Mouse (Mus musculus): Measurements from ENCODE around the gene Hist2h2ab. TPM values are rescaled to one million over a fixed set of nuclear protein-coding genes. Genes with fewer than 3 reads are reported as not detected.
"Not testable (repeated sequence)": the region's sequence is repeated elsewhere in the genome, so short reads cannot be mapped to it uniquely, and the experiment has no call there.

Gene Hist2h2ab
- polyA plus RNA-seq, 1 experiment: 1.2 TPM

DNA sequence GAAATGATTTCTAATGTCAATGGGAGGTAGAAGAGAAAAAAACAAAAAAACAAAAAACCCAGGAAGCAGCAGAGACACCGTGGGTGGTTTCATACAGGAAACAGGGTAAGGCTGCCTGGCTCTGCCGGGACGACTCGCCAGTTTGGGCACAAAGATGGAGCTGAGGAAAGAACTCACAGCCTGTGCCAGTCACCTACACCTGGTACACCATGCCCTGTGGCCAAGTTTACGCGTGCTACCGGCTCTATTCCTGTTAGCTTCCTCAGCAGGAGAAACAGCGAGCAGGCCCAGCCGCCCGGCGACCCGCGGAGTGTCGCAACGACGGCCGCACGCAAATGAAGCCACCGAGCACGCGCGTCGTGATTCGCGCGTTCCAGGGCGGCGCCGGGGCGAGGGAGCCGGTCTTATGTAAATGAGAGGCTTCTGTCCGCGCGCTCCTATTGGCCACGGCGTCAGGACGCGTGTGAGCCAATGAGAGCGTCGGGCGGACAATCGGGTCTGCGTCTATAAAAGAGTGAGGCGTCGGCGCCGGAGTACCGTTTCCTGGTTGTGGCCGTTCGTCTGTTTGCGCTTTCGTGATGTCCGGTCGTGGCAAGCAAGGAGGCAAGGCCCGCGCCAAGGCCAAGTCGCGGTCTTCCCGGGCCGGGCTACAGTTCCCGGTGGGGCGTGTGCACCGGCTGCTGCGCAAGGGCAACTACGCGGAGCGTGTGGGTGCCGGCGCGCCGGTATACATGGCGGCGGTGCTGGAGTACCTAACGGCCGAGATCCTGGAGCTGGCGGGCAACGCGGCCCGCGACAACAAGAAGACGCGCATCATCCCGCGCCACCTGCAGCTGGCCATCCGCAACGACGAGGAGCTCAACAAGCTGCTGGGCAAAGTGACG is 25.6 kb downstream of the Hist2h2ab start, which contains the start of gene Hist2h2aa1:
Gene Hist2h2aa1, plus strand, starts transcription at position 495 of the 884 bp plus-strand sequence.
- peak; percentile 96 for TF ChIP-seq POLR2A (IDR thresholded peaks at IDR 0.05; ENCODE audit: borderline replicate concordance, extremely low read depth, low read depth, low read length)
- under 1% methylated on average over 45 of the region's 88 CpGs for WGBS
- peak; percentile 90 for DNase-seq
- peak within 1 kb of the TSS; percentile 91 for H3K4me3 ChIP-seq (replicated peaks; ENCODE audit: extremely low read depth, low read depth, low read length)
- H3K4me1 ChIP-seq (ENCODE audit: control insufficient read depth, insufficient read depth, low read length): peaks cover 13% of the 10 kb centered on the region

DNA sequence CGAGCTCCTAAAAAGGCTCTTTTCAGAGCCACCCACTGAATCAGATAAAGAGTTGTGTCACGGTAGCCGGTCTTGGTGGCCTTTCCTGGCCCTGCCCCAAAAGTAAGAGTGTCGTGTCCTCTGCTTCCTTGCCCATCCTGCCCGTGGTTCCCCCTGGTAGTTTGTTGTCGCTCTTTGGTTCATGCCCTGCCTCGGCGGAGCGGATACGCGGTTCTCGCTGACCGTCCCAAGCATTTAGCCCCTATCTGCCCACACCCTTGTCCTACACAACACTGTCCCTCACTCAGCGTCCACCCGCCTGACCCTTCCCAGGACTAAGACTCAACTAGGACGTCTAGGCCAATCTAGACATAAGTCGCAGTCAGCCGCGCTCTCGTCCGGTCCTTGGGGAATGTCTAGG is 26.4 kb downstream of the Hist2h2ab start:
- DNase-seq: not testable (repeated sequence)
- Histone ChIP-seq H3K4me1 (ENCODE audit: control insufficient read depth, insufficient read depth, low read length) (peaks cover 13% of the 10 kb centered on the region), H3K4me3 (replicated peaks; ENCODE audit: extremely low read depth, low read depth, low read length) (peak overlapping the region; percentile 56)
- 0% methylated on average over 12 of the region's 21 CpGs for WGBS
- TF ChIP-seq POLR2A (IDR thresholded peaks at IDR 0.05; ENCODE audit: borderline replicate concordance, extremely low read depth, low read depth, low read length): peak; percentile 28; the same call in 1 of the 2 replicates

DNA sequence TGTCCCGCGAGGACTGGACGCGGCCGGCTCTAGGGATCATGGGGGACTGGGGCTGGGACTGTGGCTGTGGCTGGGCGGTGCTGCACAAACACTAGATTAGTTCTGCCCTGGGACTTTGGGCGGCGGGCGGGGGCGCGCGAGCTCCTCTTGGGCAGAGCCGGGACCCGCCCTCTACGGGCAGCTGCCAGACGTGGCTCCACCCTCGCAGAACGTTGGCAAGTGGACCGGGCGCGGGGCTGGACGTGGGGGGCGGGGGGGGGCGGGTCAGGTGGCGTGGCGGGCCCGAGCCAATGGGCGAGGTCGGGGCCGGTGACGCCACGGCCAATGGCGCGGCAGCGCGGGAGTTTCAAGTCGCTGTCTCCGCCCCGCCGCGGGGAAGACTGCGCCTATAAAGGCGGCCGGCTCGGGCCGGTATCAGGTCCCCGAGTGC is 26.8 kb downstream of the Hist2h2ab start, which contains the start of gene Hist2h3c1:
Gene Hist2h3c1, plus strand, starts transcription at position 259 of the 430 bp plus-strand sequence.
- not testable (repeated sequence) for DNase-seq

DNA sequence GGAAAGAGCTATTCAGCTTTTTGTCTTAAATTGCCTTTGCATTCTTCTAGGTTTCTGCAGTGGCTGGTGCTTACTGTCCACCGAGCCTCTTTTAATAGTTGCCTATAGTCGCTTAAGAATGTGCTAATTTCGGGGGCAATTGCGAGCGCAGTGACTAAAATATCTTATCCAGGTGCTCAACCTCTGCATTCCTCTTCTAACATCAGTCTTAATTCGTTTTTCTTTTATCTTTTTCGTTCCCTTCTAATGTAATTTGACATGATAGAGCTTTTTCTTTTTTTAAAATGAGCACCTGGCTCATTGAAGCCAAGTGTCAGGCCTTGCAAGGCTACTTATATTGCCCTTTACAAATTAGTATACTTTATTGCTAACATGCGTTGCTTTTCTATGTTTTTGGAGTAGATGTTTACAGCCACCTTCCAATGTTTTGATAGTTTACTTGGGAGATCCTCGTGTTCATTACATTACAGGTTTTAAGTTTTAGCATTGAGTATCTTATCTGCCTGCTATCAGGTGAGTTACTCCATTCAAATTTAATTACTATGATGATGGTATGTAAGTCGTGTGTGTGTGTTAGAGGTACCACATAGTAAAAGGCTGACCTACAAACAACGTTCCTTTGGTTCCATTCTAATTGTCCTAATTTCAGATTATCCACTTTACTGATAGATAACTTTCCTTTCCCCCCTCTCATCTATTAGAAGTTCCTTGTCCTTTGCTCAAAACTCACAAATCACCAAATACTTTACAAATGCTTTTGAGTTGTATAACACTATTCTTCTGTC is 27.9 kb downstream of the Hist2h2ab start:
- DNase-seq: no peak
- Histone ChIP-seq H3K4me1 (ENCODE audit: control insufficient read depth, insufficient read depth, low read length) (peaks cover 13% of the 10 kb centered on the region), H3K4me3 (replicated peaks; ENCODE audit: extremely low read depth, low read depth, low read length) (no peak overlapping the region)
- TF ChIP-seq CTCF (IDR thresholded peaks at IDR 0.05; ENCODE audit: insufficient read depth, low read length) (no peak), POLR2A (IDR thresholded peaks at IDR 0.05; ENCODE audit: borderline replicate concordance, extremely low read depth, low read depth, low read length) (no peak)
- 43% methylated on average over 11 of the region's 11 CpGs for WGBS

More for the DNA sequence above, 26.8 kb downstream of the Hist2h2ab start, which contains the start of gene Hist2h3c1:
- Histone ChIP-seq H3K4me3 (replicated peaks; ENCODE audit: extremely low read depth, low read depth, low read length) (peak within 1 kb of the TSS; percentile 56), H3K4me1 (ENCODE audit: control insufficient read depth, insufficient read depth, low read length) (peaks cover 13% of the 10 kb centered on the region)
- WGBS: 0% methylated on average over 12 of the region's 47 CpGs

DNA sequence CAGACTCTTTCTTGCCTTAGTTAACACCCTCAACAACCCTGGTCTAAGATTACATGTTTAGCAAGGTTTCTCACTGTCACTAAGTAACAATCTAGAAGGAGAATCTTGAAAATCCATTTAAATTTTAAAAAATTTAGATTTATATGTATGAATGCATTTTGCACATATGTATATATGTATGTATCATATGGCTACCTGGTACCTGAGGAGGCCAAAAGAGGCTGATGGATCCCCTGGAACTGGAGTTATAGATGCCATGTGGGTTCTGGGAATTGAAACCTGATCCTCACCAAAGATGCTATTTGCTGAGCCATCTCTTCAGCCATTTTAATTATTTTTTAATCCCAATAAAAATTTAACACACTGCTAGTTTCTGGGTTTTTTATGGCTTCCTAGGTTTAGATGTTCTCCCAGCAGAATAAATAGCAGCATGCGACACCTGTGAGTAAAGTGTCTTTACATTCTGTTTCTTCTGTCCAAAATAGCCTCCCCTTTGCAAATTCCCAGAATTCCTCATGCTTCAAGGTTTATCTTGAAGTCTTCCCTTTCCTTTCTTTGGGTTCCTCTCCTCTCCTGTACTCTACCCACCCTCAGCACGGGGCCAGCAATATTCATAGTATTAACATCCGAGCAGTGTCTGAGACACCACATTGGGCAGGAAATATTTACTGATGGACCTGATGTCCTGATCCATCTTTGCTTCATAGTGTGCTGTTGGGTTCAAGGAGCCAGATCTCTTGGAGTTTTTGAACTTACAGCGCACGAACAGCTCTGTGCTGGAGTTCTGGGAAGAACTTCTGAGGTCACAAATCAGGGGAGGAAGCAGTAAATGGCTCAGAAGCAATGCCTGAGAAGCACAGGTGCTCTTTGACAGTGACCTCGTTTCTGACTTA is 28.7 kb downstream of the Hist2h2ab start:
- WGBS: 60% methylated on average over 6 of the region's 6 CpGs
- Histone ChIP-seq H3K4me3 (replicated peaks; ENCODE audit: extremely low read depth, low read depth, low read length) (no peak overlapping the region), H3K4me1 (ENCODE audit: control insufficient read depth, insufficient read depth, low read length) (peaks cover 10% of the 10 kb centered on the region)
- TF ChIP-seq POLR2A (IDR thresholded peaks at IDR 0.05; ENCODE audit: borderline replicate concordance, extremely low read depth, low read depth, low read length) (no peak), CTCF (IDR thresholded peaks at IDR 0.05; ENCODE audit: insufficient read depth, low read length) (no peak)
- DNase-seq: no peak

DNA sequence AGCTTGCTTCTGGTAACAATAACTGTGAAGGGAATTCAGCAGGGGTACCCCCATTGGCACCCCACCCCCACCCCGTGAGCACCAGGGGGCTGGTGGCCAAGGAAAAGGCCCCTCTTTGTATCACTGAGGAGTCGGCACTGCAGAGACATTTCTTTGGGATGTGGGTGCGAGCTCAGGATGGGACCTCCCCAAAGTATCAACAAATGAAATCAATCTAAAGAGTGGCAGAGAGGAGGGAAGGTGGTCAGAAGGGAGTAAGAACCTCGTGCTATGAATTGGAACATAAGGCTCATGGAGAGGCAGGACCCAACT is 29.3 kb downstream of the Hist2h2ab start:
- H3K4me1 ChIP-seq (ENCODE audit: control insufficient read depth, insufficient read depth, low read length): peaks cover 6% of the 10 kb centered on the region
- no peak overlapping the region for H3K4me3 ChIP-seq (replicated peaks; ENCODE audit: extremely low read depth, low read depth, low read length)
- WGBS: 57% methylated on average over 4 of the region's 4 CpGs
- TF ChIP-seq CTCF (IDR thresholded peaks at IDR 0.05; ENCODE audit: insufficient read depth, low read length) (no peak), POLR2A (IDR thresholded peaks at IDR 0.05; ENCODE audit: borderline replicate concordance, extremely low read depth, low read depth, low read length) (no peak)
- no peak for DNase-seq

DNA sequence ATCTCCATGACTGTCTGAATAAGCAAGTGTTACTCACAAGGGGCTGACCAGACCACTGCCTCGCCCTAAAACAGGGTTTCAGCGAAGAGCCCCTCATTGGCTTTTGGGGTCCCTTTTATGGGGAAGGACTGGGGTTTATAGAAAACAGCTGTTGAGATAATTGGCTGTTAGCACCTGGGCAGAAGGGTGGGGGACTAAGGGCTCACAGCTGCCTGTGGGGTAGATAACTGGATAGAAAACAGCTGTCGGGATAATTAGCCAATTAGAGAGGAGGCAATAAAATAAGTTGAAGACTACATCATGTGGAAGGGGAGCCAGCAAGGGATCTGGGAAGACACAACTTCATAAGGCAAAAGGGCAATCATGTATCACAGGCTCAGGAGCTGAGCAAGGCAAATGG is 31.2 kb downstream of the Hist2h2ab start:
- Histone ChIP-seq H3K4me1 (ENCODE audit: control insufficient read depth, insufficient read depth, low read length) (peaks cover 4% of the 10 kb centered on the region; the same call in 1 of the 2 replicates), H3K4me3 (replicated peaks; ENCODE audit: extremely low read depth, low read depth, low read length) (no peak overlapping the region)
- WGBS: 77% methylated on average over 3 of the region's 3 CpGs
- TF ChIP-seq POLR2A (IDR thresholded peaks at IDR 0.05; ENCODE audit: borderline replicate concordance, extremely low read depth, low read depth, low read length) (no peak), CTCF (IDR thresholded peaks at IDR 0.05; ENCODE audit: insufficient read depth, low read length) (no peak)
- DNase-seq: no peak

DNA sequence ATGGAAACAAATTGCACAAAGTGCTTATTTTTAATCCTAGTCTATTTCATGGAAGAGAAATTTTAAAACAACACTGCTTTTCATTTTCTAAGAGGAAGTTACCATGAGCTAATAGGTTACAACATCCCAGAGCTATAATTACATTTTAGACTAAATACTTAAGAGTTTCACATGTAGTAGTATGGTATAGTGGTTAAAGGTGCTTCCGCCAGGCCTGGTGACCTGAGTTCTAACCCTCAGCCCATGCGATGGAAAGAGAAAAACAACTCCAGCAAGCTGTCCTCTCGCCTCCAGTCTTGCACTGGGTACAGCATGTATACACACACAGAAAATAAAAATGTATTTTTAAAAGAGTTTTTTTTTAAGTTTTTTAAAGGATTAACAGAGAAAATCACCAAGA is 32.1 kb downstream of the Hist2h2ab start:
- WGBS: 80% methylated on average over 3 of the region's 3 CpGs
- TF ChIP-seq CTCF (IDR thresholded peaks at IDR 0.05; ENCODE audit: insufficient read depth, low read length) (no peak), POLR2A (IDR thresholded peaks at IDR 0.05; ENCODE audit: borderline replicate concordance, extremely low read depth, low read depth, low read length) (no peak)
- Histone ChIP-seq H3K4me3 (replicated peaks; ENCODE audit: extremely low read depth, low read depth, low read length) (no peak overlapping the region), H3K4me1 (ENCODE audit: control insufficient read depth, insufficient read depth, low read length) (peaks cover 6% of the 10 kb centered on the region)
- DNase-seq: no peak
